Mouse (Mus musculus) ES-Bruce4 (cell line): ENCODE data around the gene Htr1f.

ENCODE experiments used
- CTCF ChIP-seq: IDR thresholded peaks from one replicate; pipeline ENCODE4 v1.8.1; 2011; ENCODE audit warnings: low read depth, low read length
- EP300 ChIP-seq: IDR thresholded peaks from 2 replicates; pipeline ENCODE4 v1.6.1; 2011; ENCODE audit warnings: low read depth, low read length; ENCODE audit not compliant: insufficient read depth
- POLR2A ChIP-seq: IDR thresholded peaks from one replicate; pipeline ENCODE4 v1.8.1; 2011; ENCODE audit warnings: low read length; ENCODE audit not compliant: insufficient read depth

DNA sequence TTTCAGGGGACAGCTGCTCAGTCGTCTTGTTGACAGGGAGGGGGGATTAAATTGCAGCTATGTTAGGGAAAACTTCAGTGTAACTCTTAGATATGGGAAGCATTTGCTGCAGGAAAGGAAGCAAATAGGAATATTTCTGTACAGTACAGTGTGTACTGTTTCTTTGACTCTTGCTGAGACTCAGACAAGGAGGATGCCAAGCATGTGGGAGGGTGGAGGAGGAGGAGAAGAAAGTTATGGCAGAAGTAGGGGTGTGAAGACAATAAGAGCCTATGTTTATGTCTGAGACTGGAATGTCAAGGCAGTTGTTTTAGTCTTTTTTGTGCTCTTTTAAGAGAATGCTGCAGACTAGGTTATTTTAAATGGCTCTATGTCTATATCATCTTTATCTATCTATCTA, 171.6 kb downstream of the Htr1f start:
- TF ChIP-seq POLR2A (no peak), CTCF (no peak), EP300 (no peak)
